Mouse (Mus musculus): ENCODE measurements around the gene Enpp3. TPM values are rescaled to one million over a fixed set of nuclear protein-coding genes. Genes with fewer than 3 reads are reported as not detected.
A peak's percentile ranks its signal among the peaks of the same experiment; 100 is the strongest.

Gene Enpp3
- polyA plus RNA-seq, 2 experiments, result 2.2 to 3.2 TPM

DNA sequence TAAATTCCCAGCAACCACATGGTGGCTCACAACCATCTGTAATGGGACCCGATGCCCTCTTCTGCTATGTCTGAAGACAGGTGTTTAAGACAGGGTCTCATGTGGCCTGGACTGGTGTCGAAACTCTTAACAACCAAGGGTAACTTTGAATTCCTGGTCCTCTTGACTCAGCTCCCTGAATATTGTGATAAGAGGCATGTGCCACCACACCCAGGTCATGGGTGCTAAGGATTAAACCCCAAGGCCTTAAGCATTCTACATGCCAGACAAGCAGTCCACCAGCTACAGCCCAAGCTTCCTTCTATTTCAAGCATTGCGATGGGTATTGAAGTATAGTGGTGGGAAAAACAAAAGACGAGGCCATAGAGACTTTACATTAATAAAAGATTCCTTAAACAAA is 14.5 kb downstream of the Enpp3 start:
- no peaks in the 10 kb centered on the region for H3K9me3 ChIP-seq (ENCODE audit: control insufficient read depth, low read length)
- peak overlapping the region; percentile 21; the same call in 1 of the 2 replicates for H3K9ac ChIP-seq (replicated peaks)
- DNase-seq (ENCODE audit: low read depth in 3 of 3, low spot score in 3 of 3) (peak; percentile 60 to 73 (median 67)), ATAC-seq (ENCODE audit: insufficient read depth) (peak; percentile 80)
- no peaks in the 10 kb centered on the region for H3K36me3 ChIP-seq (replicated peaks; ENCODE audit: control insufficient read depth, insufficient read depth, low read depth)
- peak; percentile 71 for TF ChIP-seq EP300 (IDR thresholded peaks at IDR 0.05; ENCODE audit: low read depth)
- TF ChIP-seq CTCF (IDR thresholded peaks at IDR 0.05; ENCODE audit: low read depth), result no peak
- H3K4me1 ChIP-seq (replicated peaks; ENCODE audit: control insufficient read depth in 2 of 2, insufficient read depth in 2 of 2, low read length in 1 of 2), result peaks cover 39 to 55% of the 10 kb centered on the region in 2 experiments
- 44% methylated on average over 4 of the region's 4 CpGs for WGBS (ENCODE audit: insufficient replicate concordance)
- no peak overlapping the region for H3K4me3 ChIP-seq (ENCODE audit: insufficient read depth in 1 of 2, low read depth in 2 of 2, low read length in 2 of 2)
- H3K27me3 ChIP-seq (ENCODE audit: control insufficient read depth, insufficient read depth, low read length), result no peaks in the 10 kb centered on the region
- peak overlapping the region; percentile 50 for H3K4me2 ChIP-seq (ENCODE audit: low read depth)
- H3K27ac ChIP-seq, result peak overlapping the region; percentile 69

DNA sequence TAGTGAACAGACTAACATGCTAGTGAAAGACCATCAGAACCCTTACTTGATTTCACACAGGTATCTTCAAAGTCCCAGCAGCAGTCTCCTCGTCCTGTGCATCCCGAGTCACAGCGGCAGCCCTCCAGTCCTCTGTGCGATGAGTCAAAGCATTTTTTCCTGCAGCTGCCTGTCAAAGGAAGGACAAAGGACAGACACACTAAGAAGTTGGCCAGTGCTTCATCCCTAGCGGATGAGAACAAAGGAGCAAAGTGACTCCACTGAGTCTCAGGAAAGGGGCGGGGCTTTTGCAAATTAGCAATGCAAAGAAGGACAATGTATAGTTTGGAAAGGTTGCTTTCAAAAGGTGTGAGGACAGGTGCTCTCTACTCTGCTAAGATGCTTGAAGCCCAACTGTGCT is 16.5 kb downstream of the Enpp3 start:
- 50% methylated on average over 6 of the region's 6 CpGs for WGBS (ENCODE audit: insufficient replicate concordance)
- H3K36me3 ChIP-seq (replicated peaks; ENCODE audit: control insufficient read depth, insufficient read depth, low read depth), result no peaks in the 10 kb centered on the region
- no peak for DNase-seq (ENCODE audit: low read depth in 3 of 3, low spot score in 3 of 3)
- H3K27ac ChIP-seq, result no peak overlapping the region
- no peak overlapping the region for H3K4me3 ChIP-seq (ENCODE audit: insufficient read depth in 1 of 2, low read depth in 2 of 2, low read length in 2 of 2)
- H3K27me3 ChIP-seq (ENCODE audit: control insufficient read depth, insufficient read depth, low read length), result no peaks in the 10 kb centered on the region
- TF ChIP-seq CTCF (IDR thresholded peaks at IDR 0.05; ENCODE audit: low read depth), result no peak
- TF ChIP-seq EP300 (IDR thresholded peaks at IDR 0.05; ENCODE audit: low read depth), result no peak
- no peaks in the 10 kb centered on the region for H3K9me3 ChIP-seq (ENCODE audit: control insufficient read depth, low read length)
- no peak overlapping the region for H3K4me2 ChIP-seq (ENCODE audit: low read depth)
- no peak for ATAC-seq (ENCODE audit: insufficient read depth)
- no peak overlapping the region for H3K9ac ChIP-seq (replicated peaks)
- H3K4me1 ChIP-seq (replicated peaks; ENCODE audit: control insufficient read depth in 2 of 2, insufficient read depth in 2 of 2, low read length in 1 of 2), result peaks cover 52 to 67% of the 10 kb centered on the region in 2 experiments

DNA sequence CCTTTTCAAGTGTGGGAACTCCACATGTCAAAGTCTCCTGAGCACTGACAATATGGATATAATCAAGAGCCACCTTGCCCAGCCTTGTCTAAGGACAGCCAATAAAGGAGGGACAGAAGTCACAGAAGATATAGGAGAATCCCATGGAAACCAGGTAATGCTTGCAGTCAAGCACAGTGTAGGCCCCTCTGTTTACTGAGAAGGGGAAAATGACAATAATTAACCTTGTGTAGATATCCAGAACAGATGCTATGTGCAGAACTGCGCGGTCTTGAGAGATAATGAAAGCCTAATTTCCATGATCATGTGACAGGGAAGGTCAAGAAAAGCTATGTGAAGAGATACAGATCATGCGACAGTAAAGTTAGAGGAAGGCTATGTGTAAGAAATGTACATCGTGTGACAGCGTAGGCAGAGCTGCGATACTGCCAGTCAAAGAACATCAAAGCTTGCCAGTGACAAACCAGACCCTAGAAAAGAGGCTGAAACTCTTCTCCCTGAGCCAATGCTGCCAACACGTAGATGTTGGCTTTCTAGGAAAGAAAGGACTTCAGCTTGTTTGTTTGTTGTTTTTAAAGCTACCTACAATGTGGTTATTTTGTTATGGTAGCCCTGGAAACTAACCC is 17.1 kb downstream of the Enpp3 start:
- no peak for TF ChIP-seq CTCF (IDR thresholded peaks at IDR 0.05; ENCODE audit: low read depth)
- no peak for TF ChIP-seq EP300 (IDR thresholded peaks at IDR 0.05; ENCODE audit: low read depth)
- 72% methylated on average over 7 of the region's 7 CpGs for WGBS (ENCODE audit: insufficient replicate concordance)
- Histone ChIP-seq H3K27ac (no peak overlapping the region), H3K27me3 (ENCODE audit: control insufficient read depth, insufficient read depth, low read length) (no peaks in the 10 kb centered on the region), H3K36me3 (replicated peaks; ENCODE audit: control insufficient read depth, insufficient read depth, low read depth) (no peaks in the 10 kb centered on the region), H3K4me2 (ENCODE audit: low read depth) (no peak overlapping the region), H3K9ac (replicated peaks) (no peak overlapping the region), H3K4me1 (replicated peaks; ENCODE audit: control insufficient read depth in 2 of 2, insufficient read depth in 2 of 2, low read length in 1 of 2) (peaks cover 50 to 64% of the 10 kb centered on the region in 2 experiments), H3K9me3 (ENCODE audit: control insufficient read depth, low read length) (no peaks in the 10 kb centered on the region), H3K4me3 (ENCODE audit: insufficient read depth in 1 of 2, low read depth in 2 of 2, low read length in 2 of 2) (no peak overlapping the region)
- DNase-seq (ENCODE audit: low read depth in 3 of 3, low spot score in 3 of 3) (no peak), ATAC-seq (ENCODE audit: insufficient read depth) (no peak)

DNA sequence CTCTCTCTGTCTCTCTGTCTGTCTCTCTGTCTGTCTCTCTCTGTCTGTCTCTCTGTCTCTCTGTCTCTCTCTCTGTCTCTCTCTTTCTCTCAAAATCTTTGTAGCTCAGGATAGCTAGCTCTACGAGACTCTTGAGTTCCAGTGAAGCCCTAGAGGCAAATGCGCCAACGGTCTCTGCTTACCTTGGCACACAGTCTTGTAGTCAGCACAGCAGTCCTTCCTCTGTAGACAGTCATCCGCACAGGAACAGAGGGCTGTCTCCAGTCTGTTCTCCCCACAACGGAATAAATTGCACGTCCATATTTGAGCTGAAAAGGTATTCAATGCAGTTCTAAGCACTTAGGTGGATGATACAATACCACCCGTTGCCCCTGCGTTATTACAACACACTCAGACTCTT is 18.0 kb downstream of the Enpp3 start:
- ATAC-seq (ENCODE audit: insufficient read depth) (no peak), DNase-seq (ENCODE audit: low read depth in 3 of 3, low spot score in 3 of 3) (no peak)
- no peak overlapping the region for H3K9ac ChIP-seq (replicated peaks)
- no peaks in the 10 kb centered on the region for H3K9me3 ChIP-seq (ENCODE audit: control insufficient read depth, low read length)
- TF ChIP-seq CTCF (IDR thresholded peaks at IDR 0.05; ENCODE audit: low read depth) (no peak), EP300 (IDR thresholded peaks at IDR 0.05; ENCODE audit: low read depth) (no peak)
- H3K4me3 ChIP-seq (ENCODE audit: insufficient read depth in 1 of 2, low read depth in 2 of 2, low read length in 2 of 2), result no peak overlapping the region
- H3K36me3 ChIP-seq (replicated peaks; ENCODE audit: control insufficient read depth, insufficient read depth, low read depth), result no peaks in the 10 kb centered on the region
- no peak overlapping the region for H3K27ac ChIP-seq
- no peaks in the 10 kb centered on the region for H3K27me3 ChIP-seq (ENCODE audit: control insufficient read depth, insufficient read depth, low read length)
- 83% methylated on average over 8 of the region's 8 CpGs for WGBS (ENCODE audit: insufficient replicate concordance)
- peaks cover 46 to 57% of the 10 kb centered on the region in 2 experiments for H3K4me1 ChIP-seq (replicated peaks; ENCODE audit: control insufficient read depth in 2 of 2, insufficient read depth in 2 of 2, low read length in 1 of 2)
- H3K4me2 ChIP-seq (ENCODE audit: low read depth), result no peak overlapping the region

DNA sequence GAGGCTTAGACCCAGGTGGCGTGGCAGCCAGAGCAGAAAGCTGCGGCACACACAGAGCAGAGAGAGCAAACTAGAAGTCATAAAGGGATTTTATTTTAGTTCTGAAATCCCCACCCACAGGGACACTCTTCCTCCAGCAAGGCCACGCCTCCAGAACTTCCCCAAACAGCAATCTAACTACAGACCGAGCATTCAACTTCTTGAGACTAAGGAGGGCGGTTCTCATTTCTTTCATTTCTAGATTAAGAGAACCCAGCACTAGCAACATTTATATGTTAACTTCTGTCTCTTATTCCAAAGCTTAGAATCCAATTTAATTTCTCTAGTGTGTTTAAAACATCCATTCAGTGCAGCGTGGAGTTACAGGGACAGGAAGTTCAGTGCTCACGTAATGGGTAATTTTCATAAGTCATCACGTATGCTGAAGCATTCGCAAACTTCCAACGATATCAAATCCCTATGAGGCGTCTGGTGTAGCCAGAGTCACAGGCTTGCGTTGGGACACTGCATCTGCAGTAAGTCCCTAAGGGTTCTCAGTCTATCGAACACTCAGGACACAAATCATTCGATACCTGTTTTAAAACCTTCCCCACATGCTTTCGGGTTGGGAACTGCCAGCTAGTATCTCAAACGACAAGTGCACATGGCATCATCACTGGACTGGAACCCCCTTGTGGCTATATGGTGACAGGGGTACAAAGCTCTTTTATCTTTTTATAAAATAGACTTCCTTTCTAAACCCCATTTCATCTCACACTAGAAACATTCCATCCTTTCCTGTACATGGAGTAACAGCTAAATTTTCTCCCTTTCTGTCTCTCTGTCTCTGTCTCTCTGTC is 18.7 kb downstream of the Enpp3 start:
- no peaks in the 10 kb centered on the region for H3K9me3 ChIP-seq (ENCODE audit: control insufficient read depth, low read length)
- H3K4me3 ChIP-seq (ENCODE audit: insufficient read depth in 1 of 2, low read depth in 2 of 2, low read length in 2 of 2), result no peak overlapping the region
- H3K4me2 ChIP-seq (ENCODE audit: low read depth), result peak overlapping the region; percentile 53
- no peaks in the 10 kb centered on the region for H3K27me3 ChIP-seq (ENCODE audit: control insufficient read depth, insufficient read depth, low read length)
- peak overlapping the region; percentile 46 for H3K9ac ChIP-seq (replicated peaks)
- H3K27ac ChIP-seq, result peak overlapping the region; percentile 75
- 48% methylated on average over 16 of the region's 16 CpGs for WGBS (ENCODE audit: insufficient replicate concordance)
- no peaks in the 10 kb centered on the region for H3K36me3 ChIP-seq (replicated peaks; ENCODE audit: control insufficient read depth, insufficient read depth, low read depth)
- H3K4me1 ChIP-seq (replicated peaks; ENCODE audit: control insufficient read depth in 2 of 2, insufficient read depth in 2 of 2, low read length in 1 of 2), result peaks cover 41 to 51% of the 10 kb centered on the region in 2 experiments
- peak in 1 of 3 experiments; percentile 44 for DNase-seq (ENCODE audit: low read depth in 3 of 3, low spot score in 3 of 3)
- peak; percentile 73 for ATAC-seq (ENCODE audit: insufficient read depth)
- TF ChIP-seq EP300 (IDR thresholded peaks at IDR 0.05; ENCODE audit: low read depth) (no peak), CTCF (IDR thresholded peaks at IDR 0.05; ENCODE audit: low read depth) (peak; percentile 7; the same call in 1 of the 2 replicates)
